Mouse (Mus musculus) heart, postnatal 0 days (tissue): ENCODE data around the gene Ppp1r12a.

Experiments used
- CTCF ChIP-seq: IDR thresholded peaks from 2 replicates; pipeline ENCODE4 v1.5.1; 2016; ENCODE audit warnings: antibody characterized with exemption, control low read depth, low read depth
- EP300 ChIP-seq: IDR thresholded peaks from 2 replicates; pipeline ENCODE4 v1.6.1; 2016; ENCODE audit warnings: antibody characterized with exemption, low read depth

DNA sequence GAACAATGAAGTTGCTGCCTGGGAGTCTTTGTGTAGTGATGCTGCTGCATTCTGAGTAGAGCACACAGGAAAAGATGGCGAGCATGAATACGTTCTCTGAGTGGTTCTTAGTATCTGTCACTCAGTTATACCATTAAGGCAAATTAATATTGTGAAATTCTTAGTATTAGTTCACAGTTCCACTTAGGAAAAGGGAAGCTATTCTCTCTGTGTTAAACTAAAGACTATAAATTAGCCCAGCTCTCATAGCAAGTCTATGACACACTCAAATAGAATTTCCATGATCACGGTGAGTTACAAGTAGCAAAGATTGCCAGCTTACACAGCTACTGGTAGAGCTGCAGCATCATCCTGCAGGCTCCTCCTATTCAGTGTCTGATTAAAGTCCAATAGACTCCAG is 23.3 kb downstream of the Ppp1r12a start:
- TF ChIP-seq EP300 (no peak), CTCF (no peak)
